Mouse (Mus musculus): ENCODE data around the gene Mapk9. TPM values are rescaled to one million over a fixed set of nuclear protein-coding genes. Genes with fewer than 3 reads are reported as not detected.

Mapk9 gene
- polyA plus RNA-seq, 1 experiment from 2014 or later: 37.3 TPM

DNA sequence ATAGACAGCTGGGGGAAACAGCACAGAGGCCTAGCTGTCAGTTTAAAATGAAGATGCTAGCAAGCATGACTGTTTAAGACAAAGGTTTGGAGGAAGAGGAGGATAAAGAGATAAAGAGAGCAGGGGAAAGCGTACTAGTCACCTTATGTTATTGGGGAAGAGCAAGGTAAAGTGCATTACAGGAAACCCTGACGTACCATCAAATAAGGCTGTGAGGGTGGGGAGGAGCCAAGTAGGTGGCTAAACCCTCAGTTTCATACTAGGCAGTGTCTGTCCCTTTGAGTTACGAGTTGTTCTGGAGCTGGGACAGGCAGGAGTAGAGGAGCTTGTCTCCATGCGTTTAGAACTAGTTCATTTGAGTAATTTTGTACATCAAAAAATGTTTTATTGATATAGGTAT is 14.6 kb downstream of the Mapk9 start:
- Histone ChIP-seq H3K4me2 (no peak overlapping the region), H3K4me1 (replicated peaks) (no peaks in the 10 kb centered on the region), H3K36me3 (peaks cover 28% of the 10 kb centered on the region), H3K9me3 (replicated peaks) (no peaks in the 10 kb centered on the region), H3K27me3 (replicated peaks) (no peaks in the 10 kb centered on the region), H3K9ac (no peak overlapping the region), H3K4me3 (no peak overlapping the region), H3K27ac (ENCODE audit: poor library complexity, severe bottlenecking) (no peak overlapping the region)
- no peak for ATAC-seq (ENCODE audit: insufficient number of reproducible peaks, low FRiP score)
- WGBS: 89% methylated on average over 4 of the region's 4 CpGs

DNA sequence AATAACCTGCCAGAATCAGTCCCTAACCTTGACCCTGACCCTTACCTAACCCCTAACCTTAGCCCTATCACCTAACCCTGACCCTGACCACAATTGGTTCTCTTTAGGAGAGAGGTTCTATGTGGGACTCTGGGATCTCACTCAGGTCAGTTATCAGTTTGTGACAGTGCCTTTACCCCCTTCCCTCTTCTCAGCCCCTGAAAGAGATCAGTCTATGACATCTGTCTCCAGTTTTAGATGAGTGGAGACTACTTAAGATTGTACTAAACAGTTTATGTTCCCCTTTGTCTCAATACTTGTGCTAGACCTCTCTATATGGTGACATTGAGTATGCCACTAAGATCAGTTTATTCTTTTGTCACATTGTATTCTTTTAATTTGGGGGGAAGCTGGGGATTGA is 17.4 kb downstream of the Mapk9 start:
- Histone ChIP-seq H3K9ac (no peak overlapping the region), H3K36me3 (peaks cover 32% of the 10 kb centered on the region), H3K4me3 (no peak overlapping the region), H3K4me2 (no peak overlapping the region), H3K9me3 (replicated peaks) (no peaks in the 10 kb centered on the region), H3K27ac (ENCODE audit: poor library complexity, severe bottlenecking) (no peak overlapping the region), H3K27me3 (replicated peaks) (no peaks in the 10 kb centered on the region), H3K4me1 (replicated peaks) (no peaks in the 10 kb centered on the region)
- no peak for ATAC-seq (ENCODE audit: insufficient number of reproducible peaks, low FRiP score)

DNA sequence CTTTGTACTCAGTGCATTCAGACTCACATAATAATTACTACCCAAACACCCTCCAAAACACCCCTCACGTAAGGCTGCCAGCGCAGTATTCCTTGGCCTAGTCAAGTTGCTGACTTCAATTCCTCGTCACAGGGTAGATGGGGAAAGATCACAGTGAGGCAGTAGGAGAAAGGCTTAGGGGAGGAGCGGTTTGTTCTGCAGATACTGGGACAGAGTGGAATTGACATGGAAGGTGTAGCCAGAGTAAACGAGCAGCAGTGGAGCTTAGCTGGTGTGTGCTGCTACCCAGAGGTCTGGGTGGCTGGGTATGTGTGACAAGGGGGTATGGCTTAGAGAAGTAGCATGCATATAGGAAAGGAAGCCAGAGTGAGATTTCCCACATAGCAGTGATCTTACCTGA is 20.8 kb downstream of the Mapk9 start:
- H3K36me3 ChIP-seq: peaks cover 47% of the 10 kb centered on the region
- H3K9ac ChIP-seq: no peak overlapping the region
- no peaks in the 10 kb centered on the region for H3K4me1 ChIP-seq (replicated peaks)
- H3K4me3 ChIP-seq: no peak overlapping the region
- H3K27me3 ChIP-seq (replicated peaks): no peaks in the 10 kb centered on the region
- no peak overlapping the region for H3K4me2 ChIP-seq
- no peaks in the 10 kb centered on the region for H3K9me3 ChIP-seq (replicated peaks)
- H3K27ac ChIP-seq (ENCODE audit: poor library complexity, severe bottlenecking): no peak overlapping the region
- WGBS: 84% methylated on average over 5 of the region's 5 CpGs
- no peak for ATAC-seq (ENCODE audit: insufficient number of reproducible peaks, low FRiP score)

DNA sequence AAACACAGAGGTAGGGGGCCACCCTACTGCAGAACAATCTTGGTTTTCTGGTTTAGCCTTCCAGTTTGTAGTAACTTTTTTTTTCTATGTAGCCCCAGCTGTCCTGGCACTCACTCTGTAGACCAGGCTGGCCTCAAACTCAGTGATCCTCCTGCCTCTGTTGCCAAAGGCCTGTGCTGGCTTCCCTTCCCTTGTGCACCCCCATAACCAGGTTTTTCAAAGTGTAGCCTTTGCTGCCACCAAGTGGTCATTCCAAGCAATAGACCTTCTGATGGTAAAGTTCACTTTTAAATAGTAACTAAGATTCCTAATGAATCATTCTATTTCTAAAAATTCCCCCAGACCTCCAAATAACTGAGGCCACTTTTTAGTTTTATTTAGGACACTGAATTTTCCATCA is 23.2 kb downstream of the Mapk9 start:
- H3K36me3 ChIP-seq: peaks cover 50% of the 10 kb centered on the region
- no peak overlapping the region for H3K9ac ChIP-seq

DNA sequence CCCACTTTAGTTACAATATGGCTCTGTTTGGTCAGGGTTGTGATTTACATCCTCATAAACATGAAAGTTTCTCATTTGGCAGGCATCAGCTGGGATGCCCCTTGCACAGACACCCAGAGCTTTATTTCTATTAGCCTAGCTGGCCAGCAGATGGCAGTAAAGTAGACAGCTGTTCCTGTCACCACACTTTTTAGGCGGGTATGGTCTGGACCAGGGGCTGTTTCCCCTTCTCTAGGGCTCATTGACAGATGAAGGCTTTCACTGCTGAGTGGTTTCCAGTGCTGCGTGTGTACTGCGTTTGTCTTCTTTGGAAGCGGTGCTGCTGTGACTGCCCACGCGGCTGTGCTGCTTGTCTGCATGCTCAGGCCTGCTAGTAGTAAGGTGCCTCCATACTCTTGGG is 25.4 kb downstream of the Mapk9 start:
- H3K27ac ChIP-seq (ENCODE audit: poor library complexity, severe bottlenecking): no peak overlapping the region
- no peak overlapping the region for H3K9ac ChIP-seq
- peaks cover 8% of the 10 kb centered on the region for H3K4me1 ChIP-seq (replicated peaks)
- WGBS: 47% methylated on average over 6 of the region's 6 CpGs
- no peaks in the 10 kb centered on the region for H3K27me3 ChIP-seq (replicated peaks)
- H3K4me2 ChIP-seq: no peak overlapping the region
- H3K9me3 ChIP-seq (replicated peaks): no peaks in the 10 kb centered on the region
- 0 out of 2 replicates have a peak, but pooled peaks have one; percentile 13 for ATAC-seq (ENCODE audit: insufficient number of reproducible peaks, low FRiP score)
- no peak overlapping the region for H3K4me3 ChIP-seq
- H3K36me3 ChIP-seq: peaks cover 45% of the 10 kb centered on the region

More for the DNA sequence above, 23.2 kb downstream of the Mapk9 start:
- Histone ChIP-seq H3K27me3 (replicated peaks) (no peaks in the 10 kb centered on the region), H3K4me1 (replicated peaks) (no peaks in the 10 kb centered on the region), H3K4me2 (no peak overlapping the region), H3K27ac (ENCODE audit: poor library complexity, severe bottlenecking) (no peak overlapping the region), H3K4me3 (no peak overlapping the region), H3K9me3 (replicated peaks) (no peaks in the 10 kb centered on the region)
- ATAC-seq (ENCODE audit: insufficient number of reproducible peaks, low FRiP score): no peak; the same call in 1 of the 2 replicates

DNA sequence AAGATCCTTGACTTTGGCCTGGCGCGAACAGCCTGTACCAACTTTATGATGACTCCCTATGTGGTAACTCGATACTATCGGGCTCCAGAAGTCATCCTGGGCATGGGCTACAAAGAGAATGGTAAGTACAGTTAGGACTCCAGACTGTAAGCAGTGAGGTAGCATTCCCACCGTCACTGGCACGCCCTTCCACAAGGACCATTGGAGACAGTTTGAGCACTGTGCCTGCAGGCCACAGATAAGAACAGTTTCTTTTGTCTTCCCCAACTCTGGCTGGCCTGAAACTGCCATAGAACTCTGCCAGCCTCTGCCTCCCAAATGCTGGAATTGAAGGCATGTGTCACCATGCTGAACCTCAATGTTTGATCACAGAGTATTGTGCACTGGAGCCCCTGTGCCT is 26.2 kb downstream of the Mapk9 start:
- Histone ChIP-seq H3K4me2 (no peak overlapping the region), H3K27me3 (replicated peaks) (no peaks in the 10 kb centered on the region), H3K9me3 (replicated peaks) (no peaks in the 10 kb centered on the region), H3K9ac (no peak overlapping the region), H3K4me1 (replicated peaks) (peaks cover 16% of the 10 kb centered on the region), H3K27ac (ENCODE audit: poor library complexity, severe bottlenecking) (no peak overlapping the region), H3K4me3 (no peak overlapping the region), H3K36me3 (peaks cover 39% of the 10 kb centered on the region)
- 79% methylated on average over 6 of the region's 6 CpGs for WGBS
- peak; percentile 77 for ATAC-seq (ENCODE audit: insufficient number of reproducible peaks, low FRiP score)

DNA sequence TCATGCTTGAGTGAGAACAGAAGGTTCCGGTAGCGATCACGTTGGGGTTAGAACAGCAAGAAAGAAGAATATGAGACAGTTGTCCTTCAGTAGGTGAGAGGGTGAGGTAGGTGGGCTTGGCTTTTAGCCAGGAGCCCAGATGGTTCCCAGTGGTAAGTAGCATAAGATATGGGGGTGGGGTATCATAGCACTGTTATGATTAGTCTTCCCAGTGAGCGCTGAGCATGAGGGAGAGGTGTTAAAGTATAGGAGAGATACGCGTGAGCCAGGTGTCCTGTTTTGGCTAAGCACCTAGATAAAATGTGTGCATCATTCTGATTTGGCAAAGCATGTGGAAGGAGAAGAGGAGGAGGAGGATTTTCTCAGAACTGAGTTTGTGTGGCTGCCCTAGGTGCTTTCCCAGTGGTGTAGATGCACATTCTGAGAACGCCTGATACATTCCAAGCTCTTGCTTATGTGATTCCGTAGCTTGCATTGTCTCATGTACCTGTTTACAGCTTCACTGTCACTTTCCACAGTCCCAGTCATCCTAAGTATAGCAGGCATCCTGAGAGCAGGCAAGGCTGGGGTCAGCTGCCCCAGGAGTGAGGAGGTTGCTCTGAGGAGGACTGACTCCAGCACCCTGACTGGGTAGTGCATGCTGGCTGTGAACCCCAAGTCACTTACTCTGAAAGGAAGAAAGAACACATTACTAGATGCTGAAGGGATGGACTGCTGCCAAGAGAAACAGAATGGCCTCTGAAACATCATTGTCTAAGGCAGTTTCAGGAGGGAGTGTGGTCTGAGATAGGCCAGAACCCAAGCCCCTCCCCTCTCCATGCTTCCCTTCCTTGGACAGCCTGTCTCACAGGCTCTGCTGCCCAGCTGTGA is 30.6 kb downstream of the Mapk9 start:
- peaks cover 33% of the 10 kb centered on the region for H3K4me1 ChIP-seq (replicated peaks)
- H3K27me3 ChIP-seq (replicated peaks): no peaks in the 10 kb centered on the region
- no peak overlapping the region for H3K4me3 ChIP-seq
- no peak overlapping the region for H3K9ac ChIP-seq
- peak overlapping the region; percentile 16 for H3K4me2 ChIP-seq
- WGBS: 61% methylated on average over 8 of the region's 8 CpGs
- no peaks in the 10 kb centered on the region for H3K9me3 ChIP-seq (replicated peaks)
- H3K36me3 ChIP-seq: peaks cover 42% of the 10 kb centered on the region
- peak overlapping the region; percentile 87 for H3K27ac ChIP-seq (ENCODE audit: poor library complexity, severe bottlenecking)
- peak; percentile 87 for ATAC-seq (ENCODE audit: insufficient number of reproducible peaks, low FRiP score)

DNA sequence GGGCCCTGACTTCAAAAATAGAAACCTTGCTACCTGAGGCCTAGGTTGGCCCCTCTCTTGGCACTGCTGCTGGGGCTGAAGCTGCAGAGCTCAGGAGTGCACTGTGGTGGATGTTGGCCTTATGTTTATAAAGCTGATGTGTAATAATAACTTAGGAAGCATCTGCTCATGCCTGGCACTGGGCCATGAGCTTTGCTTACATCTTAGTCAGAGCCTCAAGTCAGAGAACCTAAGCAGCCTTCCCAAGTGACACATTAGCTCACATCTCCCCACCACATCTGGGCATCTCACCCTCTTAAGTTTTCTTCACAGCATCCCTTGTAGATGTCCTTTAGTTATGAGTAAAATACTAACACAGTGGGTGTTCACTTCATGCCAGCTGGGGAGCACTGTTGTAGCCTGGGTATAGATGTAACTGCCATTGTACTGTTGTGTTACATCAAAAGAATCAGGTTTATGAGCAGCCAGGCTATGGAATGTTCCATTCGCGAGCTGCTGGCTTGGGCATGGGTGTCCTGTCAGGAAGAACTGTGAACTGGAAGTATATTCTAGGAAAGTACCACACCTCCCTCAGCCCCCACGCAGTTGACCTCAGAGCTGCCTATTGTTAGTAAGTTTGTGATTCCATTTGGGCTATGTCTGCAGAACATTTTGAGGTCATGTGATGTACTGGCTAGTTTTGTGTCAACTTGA is 33.5 kb downstream of the Mapk9 start:
- peaks cover 51% of the 10 kb centered on the region for H3K36me3 ChIP-seq
- H3K27me3 ChIP-seq (replicated peaks): no peaks in the 10 kb centered on the region
- H3K9me3 ChIP-seq (replicated peaks): no peaks in the 10 kb centered on the region
- no peak overlapping the region for H3K9ac ChIP-seq
- WGBS: 86% methylated on average over 3 of the region's 3 CpGs
- no peak for ATAC-seq (ENCODE audit: insufficient number of reproducible peaks, low FRiP score)
- no peak overlapping the region for H3K4me2 ChIP-seq
- peaks cover 33% of the 10 kb centered on the region for H3K4me1 ChIP-seq (replicated peaks)
- H3K4me3 ChIP-seq: no peak overlapping the region
- no peak overlapping the region for H3K27ac ChIP-seq (ENCODE audit: poor library complexity, severe bottlenecking)

DNA sequence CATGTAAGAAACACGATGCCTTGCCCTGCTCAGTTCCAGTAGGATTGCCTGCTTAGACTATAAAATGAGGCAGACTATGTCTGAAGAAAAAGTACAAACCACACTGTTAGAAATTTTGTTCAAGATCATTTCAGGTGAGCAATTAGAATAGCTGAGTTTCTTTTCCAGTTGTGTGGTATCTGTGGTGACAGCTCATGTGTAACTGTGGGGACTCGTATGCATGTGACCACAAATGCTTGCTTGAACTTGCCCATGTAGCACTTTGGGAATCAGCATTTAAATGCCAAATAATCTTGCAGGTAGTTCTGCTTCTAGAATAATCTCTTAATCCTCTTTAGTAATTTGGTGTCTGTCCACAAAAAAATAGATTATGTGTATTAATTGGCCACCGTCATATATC is 36.8 kb downstream of the Mapk9 start:
- Histone ChIP-seq H3K27ac (ENCODE audit: poor library complexity, severe bottlenecking) (no peak overlapping the region), H3K27me3 (replicated peaks) (no peaks in the 10 kb centered on the region), H3K36me3 (peaks cover 59% of the 10 kb centered on the region), H3K4me3 (no peak overlapping the region), H3K4me2 (no peak overlapping the region), H3K9ac (no peak overlapping the region), H3K4me1 (replicated peaks) (peaks cover 14% of the 10 kb centered on the region), H3K9me3 (replicated peaks) (no peaks in the 10 kb centered on the region)
- 92% methylated on average over 3 of the region's 3 CpGs for WGBS
- no peak for ATAC-seq (ENCODE audit: insufficient number of reproducible peaks, low FRiP score)

DNA sequence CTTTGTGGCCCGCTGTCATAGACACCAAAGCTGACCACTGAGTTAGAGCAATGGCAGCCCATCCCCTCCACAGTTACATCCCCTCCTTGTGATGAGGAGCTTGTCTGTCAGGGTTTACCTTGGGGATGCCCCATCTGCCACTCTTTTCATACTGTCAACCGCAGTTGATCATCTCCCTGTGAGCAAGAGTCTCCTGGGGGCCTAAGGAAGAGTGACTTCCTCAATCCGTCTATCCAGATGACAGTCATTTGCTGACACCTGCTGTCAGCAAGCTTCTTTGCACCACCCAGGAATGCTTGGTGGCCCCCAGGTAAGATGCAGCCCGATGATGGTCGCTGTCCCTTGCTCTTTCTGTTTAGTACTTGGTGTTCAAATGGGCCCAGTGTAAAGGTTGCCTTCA is 41.9 kb downstream of the Mapk9 start:
- WGBS: 74% methylated on average over 5 of the region's 5 CpGs
- Histone ChIP-seq H3K4me2 (no peak overlapping the region), H3K27me3 (replicated peaks) (0 out of 2 replicates have a peak, but pooled peaks cover 3% of the 10 kb centered on the region), H3K9me3 (replicated peaks) (no peaks in the 10 kb centered on the region), H3K9ac (no peak overlapping the region), H3K4me3 (no peak overlapping the region), H3K4me1 (replicated peaks) (no peaks in the 10 kb centered on the region), H3K36me3 (peaks cover 32% of the 10 kb centered on the region), H3K27ac (ENCODE audit: poor library complexity, severe bottlenecking) (no peak overlapping the region)
- no peak for ATAC-seq (ENCODE audit: insufficient number of reproducible peaks, low FRiP score)

DNA sequence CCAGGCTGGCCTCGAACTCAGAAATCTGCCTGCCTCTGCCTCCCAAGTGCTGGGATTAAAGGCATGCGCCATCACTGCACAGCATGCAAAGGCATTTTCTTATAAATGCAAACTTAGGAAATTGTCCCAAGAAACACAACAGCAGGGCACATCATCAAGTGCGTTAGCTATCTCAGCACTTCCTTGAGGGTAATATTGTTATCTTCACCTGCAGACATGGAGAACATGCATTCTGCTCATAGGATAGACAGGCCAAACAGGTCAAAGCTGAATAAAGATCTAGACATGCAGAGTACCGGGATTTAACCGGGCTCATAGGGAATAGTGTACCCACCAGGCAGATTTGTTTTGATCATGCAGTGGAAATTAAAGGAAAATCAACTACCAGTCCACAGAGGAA is 45.4 kb downstream of the Mapk9 start:
- WGBS: 82% methylated on average over 5 of the region's 5 CpGs
- Histone ChIP-seq H3K9me3 (replicated peaks) (no peaks in the 10 kb centered on the region), H3K4me3 (no peak overlapping the region)

More for the DNA sequence above, 45.4 kb downstream of the Mapk9 start:
- ATAC-seq (ENCODE audit: insufficient number of reproducible peaks, low FRiP score): no peak
- H3K9ac ChIP-seq: no peak overlapping the region
- H3K36me3 ChIP-seq: peaks cover 14% of the 10 kb centered on the region
- no peak overlapping the region for H3K27ac ChIP-seq (ENCODE audit: poor library complexity, severe bottlenecking)
- peaks cover 6% of the 10 kb centered on the region; the same call in 1 of the 2 replicates for H3K27me3 ChIP-seq (replicated peaks)
- no peak overlapping the region for H3K4me2 ChIP-seq
- H3K4me1 ChIP-seq (replicated peaks): 0 out of 2 replicates have a peak, but pooled peaks cover 5% of the 10 kb centered on the region

Data from heart, embryonic 12.5 days (tissue).